Mouse (Mus musculus): ENCODE data around the gene Fgfbp1. TPM values are rescaled to one million over a fixed set of nuclear protein-coding genes. Genes with fewer than 3 reads are reported as not detected.

Fgfbp1 gene
- polyA plus RNA-seq (2012; fragmentation: generic; extraction: Trizol) = under 1 TPM; 0.02 to 0.04 TPM

DNA sequence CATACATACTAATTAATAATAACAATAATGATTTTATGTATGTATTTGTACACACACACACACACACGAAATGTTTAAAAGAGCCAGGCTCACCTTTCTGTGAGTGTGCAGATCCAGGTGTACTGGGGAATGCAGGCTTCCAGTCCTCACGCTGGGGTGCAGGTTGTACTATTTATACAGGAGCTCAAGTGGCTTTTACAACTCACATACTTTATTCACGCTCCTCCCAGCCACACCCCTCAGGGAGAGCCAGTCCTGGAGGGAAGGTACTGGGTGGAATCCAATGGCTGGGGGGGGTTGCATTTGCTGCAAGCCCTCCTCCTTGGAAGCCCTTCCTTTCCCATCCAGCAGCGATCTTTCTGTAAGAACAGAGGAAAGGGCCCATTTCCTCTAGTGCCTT is at the start of gene Fgfbp1:
Gene Fgfbp1, minus strand, starts transcription at position 160 of the 400 bp plus-strand sequence.

Other genes starting within 250 kb of the Fgfbp1 start
- gene Bst1, start 162.9 kb downstream of the Fgfbp1 start, polyA plus RNA-seq (2012; fragmentation: generic; extraction: Trizol) = under 1 TPM in 1 of 2 experiments, not detected in 1; 0.12 TPM
- 10 to 100 TPM in 1 of 2 experiments, 1 to 10 TPM in 1; 1.9 to 12.0 TPM for gene Fbxl5, start 160.1 kb downstream of the Fgfbp1 start, polyA plus RNA-seq (2012; fragmentation: generic; extraction: Trizol)
- 1 to 10 TPM in 1 of 2 experiments, under 1 TPM in 1; 0.20 to 1.1 TPM for gene Cd38, start 113.2 kb downstream of the Fgfbp1 start, polyA plus RNA-seq (2012; fragmentation: generic; extraction: Trizol)
- 10 to 100 TPM; 21.1 to 32.4 TPM for gene Gm7879, start 68.6 kb downstream of the Fgfbp1 start, polyA plus RNA-seq (2012; fragmentation: generic; extraction: Trizol)
- not detected for gene Prom1, start 120.3 kb upstream of the Fgfbp1 start, polyA plus RNA-seq (2012; fragmentation: generic; extraction: Trizol)
- gene Tapt1, start 244.8 kb upstream of the Fgfbp1 start, polyA plus RNA-seq (2012; fragmentation: generic; extraction: Trizol) = 10 to 100 TPM in 1 of 2 experiments, 1 to 10 TPM in 1; 1.1 to 11.1 TPM

Measured in C3H10T1/2 (cell line).